Mouse (Mus musculus): ENCODE results near the gene Birc6. TPM values are rescaled to one million over a fixed set of nuclear protein-coding genes. Genes with fewer than 3 reads are reported as not detected.

Gene Birc6
- polyA plus RNA-seq (2015; fragmentation: Nextera tagmentation; extraction: Ambion mirVana) = 31.2 and 40.6 TPM in 2 replicates

DNA sequence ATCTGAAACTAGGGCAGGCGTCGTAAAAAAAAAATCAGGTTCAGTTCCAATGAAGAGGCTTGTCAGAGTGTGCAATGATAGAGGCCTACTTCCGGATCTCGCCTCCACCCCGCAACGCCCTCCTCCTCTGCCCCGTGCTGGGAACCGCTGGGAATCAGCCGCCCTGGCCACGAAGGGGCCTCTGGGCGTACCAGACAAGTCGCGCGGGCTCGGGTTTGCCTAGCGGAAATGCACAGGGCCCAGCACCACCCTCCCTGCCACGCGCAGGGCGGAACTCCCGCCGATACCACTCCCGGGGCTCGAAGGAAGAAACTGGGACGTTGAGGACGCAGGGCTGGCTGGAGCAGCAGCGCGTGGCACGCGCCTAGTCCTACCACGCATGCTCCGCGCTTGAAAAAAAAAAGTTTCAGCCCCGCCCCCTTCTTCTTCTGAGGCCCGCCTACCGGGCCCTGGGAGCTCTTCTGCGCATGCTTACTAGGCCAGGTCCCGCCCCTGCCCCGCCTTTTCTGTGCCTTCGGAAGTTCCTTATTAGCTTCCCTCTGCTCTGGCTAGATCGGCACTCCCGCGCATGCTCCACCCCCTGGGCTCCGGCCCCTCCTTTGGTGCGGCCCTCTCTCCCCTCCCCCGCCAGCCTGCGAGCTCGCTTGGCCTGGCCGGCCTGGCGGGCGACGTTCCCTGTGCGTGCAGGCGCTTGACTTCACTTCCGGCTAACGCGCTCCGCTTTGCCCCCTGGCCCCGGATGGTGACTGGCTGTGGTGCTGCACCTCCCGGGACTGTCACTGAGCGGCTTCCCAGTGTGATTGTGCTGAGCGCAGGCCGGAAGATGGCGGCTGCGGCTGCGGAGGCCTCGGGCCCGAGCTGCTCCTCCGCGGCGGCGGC is at the start of gene Birc6:
Gene Birc6 (plus strand): TSS at position 567 of the 879 bp plus-strand sequence.
- DNase-seq (peak; percentile 100), ATAC-seq (peak; percentile 94)
- Histone ChIP-seq H3K4me1 (ENCODE audit: insufficient read depth) (peaks cover 30% of the 10 kb centered on the region), H3K4me2 (ENCODE audit: low read depth, low read length) (peak within 1 kb of the TSS; percentile 84), H3K9me3 (ENCODE audit: low read length) (no peaks in the 10 kb centered on the region), H3K27ac (ENCODE audit: low read depth) (peak within 1 kb of the TSS; percentile 99), H3K36me3 (replicated peaks; ENCODE audit: insufficient read depth, low read length) (no peaks in the 10 kb centered on the region), H3K4me3 (ENCODE audit: low read depth, low read length) (peak within 1 kb of the TSS; percentile 85), H3K27me3 (ENCODE audit: insufficient read depth, low read length) (no peaks in the 10 kb centered on the region), H3K9ac (replicated peaks) (peak within 1 kb of the TSS; percentile 91)
- TF ChIP-seq CTCF (IDR thresholded peaks at IDR 0.05; ENCODE audit: low read depth) = 0 out of 2 replicates have a peak, but pooled peaks have one; percentile 11
- peak; percentile 38; the same call in 1 of the 2 replicates for TF ChIP-seq EP300 (IDR thresholded peaks at IDR 0.05; ENCODE audit: low read depth)
- under 1% methylated on average over 66 of the region's 71 CpGs for WGBS (ENCODE audit: insufficient replicate concordance)

DNA sequence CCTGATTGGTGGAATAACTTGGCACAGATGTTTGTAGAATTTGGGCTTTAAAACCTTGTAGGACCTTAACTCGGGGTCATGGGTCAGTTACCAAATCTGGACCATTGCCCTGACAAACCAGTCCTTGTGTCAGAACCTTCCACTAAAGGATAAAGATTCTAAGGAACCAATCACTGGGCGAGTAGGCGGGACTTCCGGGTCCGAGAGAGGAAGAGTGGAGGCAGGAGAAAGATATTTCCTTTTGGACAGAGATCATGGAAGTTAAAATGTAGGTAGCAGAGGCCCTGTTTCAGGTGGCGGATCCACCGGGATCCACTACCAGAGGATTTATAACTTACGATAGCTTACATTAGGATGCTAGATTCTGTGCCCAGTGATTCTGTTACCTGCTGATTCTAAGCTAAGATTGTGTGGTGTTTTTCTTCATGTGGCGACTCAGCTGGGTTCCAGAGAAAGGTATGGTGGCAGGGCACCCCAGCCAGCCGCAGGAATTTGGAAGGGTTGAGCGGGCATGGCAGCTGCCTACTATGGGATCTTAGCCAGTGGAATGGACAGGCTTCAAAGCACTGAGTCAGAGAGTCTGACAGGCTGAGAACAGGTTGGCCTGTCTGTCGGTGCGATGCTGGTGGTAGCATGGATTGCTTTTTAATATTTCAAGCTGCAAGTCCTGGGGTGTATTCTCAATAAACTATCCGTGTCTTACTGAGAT is 47.6 kb upstream of the Birc6 start:
- Histone ChIP-seq H3K9me3 (ENCODE audit: low read length) (no peaks in the 10 kb centered on the region), H3K27me3 (ENCODE audit: insufficient read depth, low read length) (no peaks in the 10 kb centered on the region), H3K4me2 (ENCODE audit: low read depth, low read length) (no peak overlapping the region), H3K36me3 (replicated peaks; ENCODE audit: insufficient read depth, low read length) (no peaks in the 10 kb centered on the region), H3K9ac (replicated peaks) (no peak overlapping the region), H3K4me3 (ENCODE audit: low read depth, low read length) (no peak overlapping the region), H3K4me1 (ENCODE audit: insufficient read depth) (no peaks in the 10 kb centered on the region), H3K27ac (ENCODE audit: low read depth) (no peak overlapping the region)
- DNase-seq (no peak), ATAC-seq (no peak)
- 81% methylated on average over 14 of the region's 14 CpGs for WGBS (ENCODE audit: insufficient replicate concordance)
- no peak for TF ChIP-seq EP300 (IDR thresholded peaks at IDR 0.05; ENCODE audit: low read depth)
- no peak for TF ChIP-seq CTCF (IDR thresholded peaks at IDR 0.05; ENCODE audit: low read depth)

DNA sequence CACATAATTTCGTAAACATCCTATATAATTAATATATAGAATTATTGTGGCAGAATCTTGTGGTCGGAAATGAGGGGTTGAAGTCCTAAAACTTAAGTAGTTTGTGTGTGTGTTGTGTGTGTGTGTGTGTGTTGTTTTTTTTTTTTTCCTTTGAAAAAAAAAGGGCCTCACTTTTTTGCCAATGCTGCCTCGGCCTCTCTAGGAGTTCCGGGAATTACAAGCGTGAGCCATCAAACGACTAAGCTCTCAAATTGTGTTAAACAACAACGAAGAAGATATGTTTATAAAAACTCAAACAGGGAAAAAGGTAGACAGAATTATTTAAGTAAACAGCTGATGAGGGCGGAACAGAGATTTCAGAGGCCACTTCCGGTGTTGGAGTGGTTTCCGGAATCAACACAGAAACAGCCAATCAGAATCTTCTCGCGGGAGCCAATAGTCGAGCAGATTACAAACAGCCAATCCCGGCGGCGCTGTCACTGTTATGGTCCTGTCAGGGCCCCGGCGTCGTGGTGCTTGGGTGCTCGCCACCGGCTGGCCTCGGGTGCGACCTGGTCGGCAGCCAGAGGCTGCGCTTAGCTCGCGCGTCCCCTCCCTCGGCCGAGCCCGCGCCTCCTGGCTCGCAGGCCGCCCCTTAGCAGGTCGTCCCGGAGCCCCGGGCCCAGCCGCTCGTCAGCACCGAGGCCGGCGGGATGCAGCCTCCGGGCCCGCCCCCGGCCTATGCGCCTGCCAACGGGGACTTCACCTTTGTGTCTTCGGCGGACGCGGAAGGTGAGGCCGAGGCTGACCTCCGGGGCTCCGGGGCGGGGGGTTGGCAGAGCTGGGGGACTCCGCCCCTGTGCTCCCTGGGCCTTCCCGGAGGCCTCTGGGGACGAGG is 38.8 kb upstream of the Birc6 start, which contains the start of gene Yipf4:
Gene Yipf4 (plus strand): TSS at position 470 of the 877 bp plus-strand sequence.
- 5% methylated on average over 53 of the region's 58 CpGs for WGBS (ENCODE audit: insufficient replicate concordance)
- H3K9ac ChIP-seq (replicated peaks) = peak within 1 kb of the TSS; percentile 88
- H3K36me3 ChIP-seq (replicated peaks; ENCODE audit: insufficient read depth, low read length) = peaks cover 16% of the 10 kb centered on the region
- TF ChIP-seq CTCF (IDR thresholded peaks at IDR 0.05; ENCODE audit: low read depth) (no peak), EP300 (IDR thresholded peaks at IDR 0.05; ENCODE audit: low read depth) (peak; percentile 49; the same call in 1 of the 2 replicates)
- H3K4me3 ChIP-seq (ENCODE audit: low read depth, low read length) = peak within 1 kb of the TSS; percentile 80
- ATAC-seq (peak; percentile 99), DNase-seq (peak; percentile 97)
- no peaks in the 10 kb centered on the region; the same call in 1 of the 2 replicates for H3K4me1 ChIP-seq (ENCODE audit: insufficient read depth)
- peak within 1 kb of the TSS; percentile 98 for H3K27ac ChIP-seq (ENCODE audit: low read depth)
- H3K9me3 ChIP-seq (ENCODE audit: low read length) = no peaks in the 10 kb centered on the region
- peak within 1 kb of the TSS; percentile 72 for H3K4me2 ChIP-seq (ENCODE audit: low read depth, low read length)
- H3K27me3 ChIP-seq (ENCODE audit: insufficient read depth, low read length) = no peaks in the 10 kb centered on the region

DNA sequence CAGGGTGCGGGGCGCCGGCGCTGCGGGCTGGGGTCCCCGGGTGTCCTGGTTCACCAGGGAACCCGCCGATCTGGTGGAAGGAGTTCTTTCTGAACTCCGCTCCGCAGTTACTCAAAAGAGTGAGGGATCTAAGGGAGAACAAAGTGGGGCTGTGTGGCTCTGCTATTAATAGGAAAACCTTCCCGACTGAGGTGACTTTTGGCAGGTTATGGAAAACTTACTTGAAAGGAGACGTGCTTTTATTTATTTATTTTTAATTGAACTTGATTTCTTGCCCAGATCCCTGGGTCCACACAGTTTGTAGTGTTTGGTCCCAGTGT is 38.2 kb upstream of the Birc6 start:
- Histone ChIP-seq H3K4me3 (ENCODE audit: low read depth, low read length) (peak overlapping the region; percentile 80), H3K4me2 (ENCODE audit: low read depth, low read length) (peak overlapping the region; percentile 72), H3K4me1 (ENCODE audit: insufficient read depth) (no peaks in the 10 kb centered on the region; the same call in 1 of the 2 replicates), H3K36me3 (replicated peaks; ENCODE audit: insufficient read depth, low read length) (peaks cover 22% of the 10 kb centered on the region), H3K9me3 (ENCODE audit: low read length) (no peaks in the 10 kb centered on the region), H3K27me3 (ENCODE audit: insufficient read depth, low read length) (no peaks in the 10 kb centered on the region), H3K9ac (replicated peaks) (peak overlapping the region; percentile 88), H3K27ac (ENCODE audit: low read depth) (peak overlapping the region; percentile 98)
- no peak for DNase-seq
- TF ChIP-seq CTCF (IDR thresholded peaks at IDR 0.05; ENCODE audit: low read depth) (no peak), EP300 (IDR thresholded peaks at IDR 0.05; ENCODE audit: low read depth) (no peak)
- 0% methylated on average over 12 of the region's 12 CpGs for WGBS (ENCODE audit: insufficient replicate concordance)
- ATAC-seq = no peak

DNA sequence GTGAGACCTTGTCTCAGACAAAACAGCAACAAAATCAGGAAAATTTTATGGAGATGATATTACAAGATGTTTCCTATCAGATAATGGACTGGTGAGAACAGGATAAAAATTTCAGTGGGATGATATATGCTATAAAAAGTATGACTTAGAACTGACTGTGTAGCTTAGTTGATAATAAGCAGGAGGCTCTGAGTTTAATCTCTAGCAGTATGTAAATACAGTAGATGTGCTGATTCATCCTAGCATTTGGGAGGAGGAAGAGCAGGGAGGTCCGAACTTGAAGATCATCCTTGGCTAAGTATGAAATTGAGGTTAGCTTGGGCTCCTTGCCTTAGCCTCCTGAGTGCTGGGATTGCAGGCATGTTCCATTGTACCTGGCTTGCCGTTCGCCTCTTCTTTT is 36.5 kb upstream of the Birc6 start:
- Histone ChIP-seq H3K9me3 (ENCODE audit: low read length) (no peaks in the 10 kb centered on the region), H3K27ac (ENCODE audit: low read depth) (peak overlapping the region; percentile 74), H3K4me1 (ENCODE audit: insufficient read depth) (no peaks in the 10 kb centered on the region; the same call in 1 of the 2 replicates), H3K27me3 (ENCODE audit: insufficient read depth, low read length) (no peaks in the 10 kb centered on the region), H3K36me3 (replicated peaks; ENCODE audit: insufficient read depth, low read length) (peaks cover 34% of the 10 kb centered on the region), H3K9ac (replicated peaks) (no peak overlapping the region), H3K4me2 (ENCODE audit: low read depth, low read length) (peak overlapping the region; percentile 72), H3K4me3 (ENCODE audit: low read depth, low read length) (peak overlapping the region; percentile 80)
- DNase-seq = no peak
- TF ChIP-seq CTCF (IDR thresholded peaks at IDR 0.05; ENCODE audit: low read depth) = no peak
- TF ChIP-seq EP300 (IDR thresholded peaks at IDR 0.05; ENCODE audit: low read depth) = no peak
- ATAC-seq = no peak
- 83% methylated on average over 3 of the region's 3 CpGs for WGBS (ENCODE audit: insufficient replicate concordance)

All from liver, postnatal 0 days (tissue).